Comparison of ENCODE assay signal across 8 mouse cellular contexts in genomic region chr5:99900041-99900440, GRCm38 (mm10). TPM values are rescaled to one million over a fixed set of nuclear protein-coding genes. Genes with fewer than 3 reads are reported as not detected.
DNase-seq lines count a peak whose midpoint lies in the region; ATAC-seq lines count a peak whose summit lies in the region.

No protein-coding gene starts in this region.

- H3K27me3 ChIP-seq in midbrain, embryonic 15.5 days (replicated peaks), result no peaks in the 10 kb centered on the region

- no peak overlapping the region for H3K4me2 ChIP-seq in midbrain, embryonic 15.5 days

- H3K9me3 ChIP-seq in midbrain, embryonic 15.5 days, result no peaks in the 10 kb centered on the region

- no peak overlapping the region for H3K9ac ChIP-seq in midbrain, embryonic 15.5 days

- 14% methylated on average over 6 of the region's 6 CpGs for WGBS in midbrain, embryonic 15.5 days

- H3K36me3 ChIP-seq in midbrain, embryonic 15.5 days (replicated peaks), result no peaks in the 10 kb centered on the region

- H3K4me3 ChIP-seq in midbrain, embryonic 15.5 days, result no peak overlapping the region

- peak; percentile 82 for ATAC-seq in midbrain, embryonic 15.5 days (replicated peaks)

- no peak overlapping the region for H3K27ac ChIP-seq in midbrain, embryonic 15.5 days

- intact Hi-C loops in left cerebral cortex, postnatal 4 days (cut with DNase I), result loop anchor here (5.0 kb wide), 1 partner anchor 653 kb away; no protein-coding TSS in a partner anchor

- peak; percentile 21 for DNase-seq in ovary, postnatal 14 days (ENCODE audit: low spot score)
- no peak for DNase-seq in ovary, adult 18-20 months (ENCODE audit: low spot score)
- peak; percentile 29 for DNase-seq in cerebellum, adult 8-10 months
- peak; percentile 70 for DNase-seq in forelimb bud, embryonic 11.5 days (ENCODE audit: low read depth, low spot score)
- peak; percentile 49 for DNase-seq in kidney, adult 18-20 months
- DNase-seq in left cerebral cortex, postnatal 4 days, result peak; percentile 74
- DNase-seq in thymus, postnatal 0 days (ENCODE audit: low spot score), result peak; percentile 66

- 0 out of 2 replicates have a peak, but pooled peaks cover 3% of the 10 kb centered on the region for H3K4me1 ChIP-seq in midbrain, embryonic 15.5 days

RNA-seq across cellular contexts. Expression of gene Vamp9, which starts 6.0 kb away (rescaled TPM):
- not detected for total RNA-seq in left cerebral cortex, postnatal 4 days (2021)
- polyA plus RNA-seq in midbrain, embryonic 15.5 days (2015; fragmentation: Nextera tagmentation; extraction: Ambion mirVana), result 0.65 and 1.3 TPM in 2 replicates
- 0.18 and 0.23 TPM in 2 replicates for polyA plus RNA-seq in thymus, postnatal 0 days (2015; fragmentation: Nextera tagmentation; extraction: Ambion mirVana)
